Mouse (Mus musculus) effector memory CD4-positive, alpha-beta T cell, adult 5 months (primary cell): Measurements from ENCODE around the gene Sfxn2. TPM values are rescaled to one million over a fixed set of nuclear protein-coding genes. Genes with fewer than 3 reads are reported as not detected.

Experiments used
- polyA plus RNA-seq: library from polyadenylated mRNA; unstranded; fragments of 100-300 nt; shearing (Covaris generic); gene quantifications from one replicate; pipeline ENCODE4 v1.2.1, GENCODE M21; 2017

Gene Sfxn2
- 10.4 TPM for polyA plus RNA-seq

GRCm38 (mm10) chr19:46572951-46573937, at the start of gene Sfxn2, which contains the start of gene Arl3:
TSS of gene Sfxn2 (plus strand) at chr19:46573365.
TSS of gene Arl3 (minus strand) at chr19:46573198.

GRCm38 (mm10) chr19:46598720-46599252, 25.6 kb downstream of the Sfxn2 start, which contains the start of gene Wbp1l:
TSS of gene Wbp1l (plus strand) at chr19:46599084.

Other genes starting within 250 kb of the Sfxn2 start
- gene Psd, start 246.2 kb upstream of the Sfxn2 start, polyA plus RNA-seq, result 8.8 TPM
- gene Fbxl15, start 245.2 kb upstream of the Sfxn2 start, polyA plus RNA-seq, result 10.5 TPM
- 16.6 TPM for gene Cuedc2, start 234.7 kb upstream of the Sfxn2 start, polyA plus RNA-seq
- 12.0 TPM for gene Mfsd13a, start 232.2 kb upstream of the Sfxn2 start, polyA plus RNA-seq
- gene 2310034G01Rik, start 223.1 kb upstream of the Sfxn2 start, polyA plus RNA-seq, result not detected
- 87.1 TPM for gene Actr1a, start 177.6 kb upstream of the Sfxn2 start, polyA plus RNA-seq
- gene Sufu, start 176.5 kb upstream of the Sfxn2 start, polyA plus RNA-seq, result 33.5 TPM
- gene Trim8, start 71.7 kb upstream of the Sfxn2 start, polyA plus RNA-seq, result 80.2 TPM
- gene Arl3, start 167 bp upstream of the Sfxn2 start, polyA plus RNA-seq, result 15.2 TPM
- 71.2 TPM for gene Wbp1l, start 25.7 kb downstream of the Sfxn2 start, polyA plus RNA-seq
- not detected for gene Cyp17a1, start 99.8 kb downstream of the Sfxn2 start, polyA plus RNA-seq
- gene Borcs7, start 116.5 kb downstream of the Sfxn2 start, polyA plus RNA-seq, result 2.1 TPM
- gene As3mt, start 134.1 kb downstream of the Sfxn2 start, polyA plus RNA-seq, result 2.7 TPM
- 4.1 TPM for gene Cnnm2, start 188.2 kb downstream of the Sfxn2 start, polyA plus RNA-seq